Mouse (Mus musculus): ENCODE measurements at regions not wholly inside any gene's neighbourhood (a gene's known extent, or its start where the extent isn't known, plus 50 kb on each side); places are given as distances from the start of the nearest gene placed in this dataset.

- no peak for TF ChIP-seq POLR2A (IDR thresholded peaks at IDR 0.05; ENCODE audit: extremely low read depth, insufficient read depth, low read length)
- TF ChIP-seq CTCF (IDR thresholded peaks at IDR 0.05; ENCODE audit: extremely low read depth, insufficient read depth, low read length), result no peak
Measured at GRCm38 (mm10) chr5:89952611-89953010, 69.5 kb upstream of the Adamts3 start.

Measured in cortical plate, adult 2 months (tissue).